Mouse (Mus musculus) neural tube, embryonic 15.5 days (tissue): ENCODE results near the gene Rps19bp1. TPM values are rescaled to one million over a fixed set of nuclear protein-coding genes. Genes with fewer than 3 reads are reported as not detected.
A peak's percentile ranks its signal among the peaks of the same experiment; 100 is the strongest.

Experiments
- ATAC-seq: fragments of 200-750 bp; cut with Nextera tagmentation; 2 replicates; pipeline ENCODE4 v1.8.0; 2017; ENCODE audit warnings: mild to moderate bottlenecking, moderate TSS enrichment, moderate library complexity; ENCODE audit not compliant: low FRiP score
- H3K27ac ChIP-seq: fragments of 300-500 bp; sonication (generic); replicated peaks from 2 replicates; pipeline ENCODE4 v1.5.1; 2015; ENCODE audit warnings: mild to moderate bottlenecking, inconsistent platforms
- H3K27me3 ChIP-seq: fragments of 300-500 bp; sonication (generic); replicated peaks from 2 replicates; pipeline ENCODE4 v1.6.1; 2015; ENCODE audit warnings: inconsistent platforms
- H3K36me3 ChIP-seq: fragments of 300-500 bp; sonication (generic); 2 replicates; pipeline ENCODE4 v1.6.1; 2015; ENCODE audit warnings: inconsistent platforms
- H3K4me1 ChIP-seq: fragments of 300-500 bp; sonication (generic); 2 replicates; pipeline ENCODE4 v1.6.1; 2015; ENCODE audit warnings: inconsistent platforms
- H3K4me2 ChIP-seq: fragments of 300-500 bp; sonication (generic); 2 replicates; pipeline ENCODE4 v1.6.1; 2015; ENCODE audit warnings: inconsistent platforms, mild to moderate bottlenecking, moderate library complexity
- H3K4me3 ChIP-seq: fragments of 300-500 bp; sonication (generic); replicated peaks from 2 replicates; pipeline ENCODE4 v1.5.1; 2015; ENCODE audit warnings: mild to moderate bottlenecking, inconsistent platforms
- H3K9ac ChIP-seq: fragments of 300-500 bp; sonication (generic); replicated peaks from 2 replicates; pipeline ENCODE4 v1.6.1; 2015; ENCODE audit warnings: mild to moderate bottlenecking, inconsistent platforms
- H3K9me3 ChIP-seq: fragments of 300-500 bp; sonication (generic); replicated peaks from 2 replicates; pipeline ENCODE4 v1.6.1; 2016; ENCODE audit warnings: inconsistent platforms
- WGBS: fragments of 180-500 bp; shearing (Covaris S2); methylation state at CpG from one replicate; pipeline ENCODE4 v1.1.7; 2015; ENCODE audit warnings: mixed read lengths; 5-methylcytosine and 5-hydroxymethylcytosine counted together
- polyA plus RNA-seq: library from polyadenylated mRNA; unstranded; fragments of >200 nt; fragmentation: Nextera tagmentation; extraction: Ambion mirVana; gene quantifications from 2 replicates; pipeline ENCODE4 v1.2.1, GENCODE M21; 2015

The Rps19bp1 gene
- polyA plus RNA-seq, 1 experiment from 2014 or later = 83.9 TPM

DNA sequence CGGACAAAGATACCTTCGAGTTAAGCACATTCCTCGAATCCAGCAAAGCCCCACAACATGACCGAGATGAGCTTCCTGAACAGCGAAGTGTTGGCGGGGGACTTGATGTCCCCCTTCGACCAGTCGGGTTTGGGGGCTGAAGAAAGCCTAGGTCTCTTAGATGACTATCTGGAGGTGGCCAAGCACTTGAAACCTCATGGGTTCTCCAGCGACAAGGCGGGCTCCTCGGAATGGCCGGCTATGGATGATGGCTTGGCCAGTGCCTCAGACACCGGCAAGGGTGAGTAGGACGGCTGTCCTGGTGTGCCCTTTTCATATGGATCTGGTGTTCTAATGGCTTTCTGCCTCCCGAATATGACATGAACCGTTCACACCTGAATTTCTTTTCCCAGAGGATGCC lies 7.9 kb downstream of the Rps19bp1 start:
- H3K27ac ChIP-seq = peak overlapping the region; percentile 100
- H3K36me3 ChIP-seq = peaks cover 42% of the 10 kb centered on the region
- H3K9ac ChIP-seq = peak overlapping the region; percentile 100
- no peaks in the 10 kb centered on the region for H3K9me3 ChIP-seq
- no peaks in the 10 kb centered on the region for H3K27me3 ChIP-seq
- H3K4me1 ChIP-seq = peaks cover 50% of the 10 kb centered on the region
- WGBS = 9% methylated on average over 16 of the region's 16 CpGs
- H3K4me3 ChIP-seq = peak overlapping the region; percentile 100
- ATAC-seq = no peak
- peak overlapping the region; percentile 97 for H3K4me2 ChIP-seq

DNA sequence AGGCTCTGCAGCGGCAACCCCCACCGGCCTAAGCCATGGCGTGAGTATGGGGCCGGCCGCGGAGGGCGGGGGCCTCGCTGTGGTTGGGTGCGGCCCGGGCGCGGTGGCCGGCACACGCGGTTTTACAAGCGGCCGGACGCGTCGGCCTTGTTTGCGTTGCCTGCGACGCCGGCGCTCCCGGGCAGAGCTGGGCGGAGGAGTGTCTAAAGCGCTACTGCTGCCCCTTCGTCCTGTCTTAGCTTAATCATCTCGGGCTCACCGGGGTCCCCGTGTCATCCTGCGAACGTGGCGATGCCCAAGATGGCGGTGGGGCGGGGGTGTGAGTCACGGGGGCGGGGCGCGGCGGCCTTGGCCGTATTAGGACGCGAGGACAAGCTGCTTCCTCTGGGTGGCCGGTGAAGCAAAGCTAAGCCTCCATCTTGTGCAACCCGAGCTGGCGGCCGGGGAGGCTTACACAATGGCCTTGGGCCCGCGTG lies 8.4 kb downstream of the Rps19bp1 start:
- Histone ChIP-seq H3K4me3 (peak overlapping the region; percentile 100), H3K4me2 (peak overlapping the region; percentile 97), H3K36me3 (peaks cover 42% of the 10 kb centered on the region), H3K27me3 (no peaks in the 10 kb centered on the region), H3K9ac (peak overlapping the region; percentile 100), H3K27ac (peak overlapping the region; percentile 100), H3K4me1 (peaks cover 48% of the 10 kb centered on the region), H3K9me3 (no peaks in the 10 kb centered on the region)
- ATAC-seq = peak; percentile 48
- under 1% methylated on average over 51 of the region's 51 CpGs for WGBS

GRCm38 (mm10) chr15:80254847-80255645 lies 9.1 kb downstream of the Rps19bp1 start, which contains the start of gene Atf4:
Atf4 (plus strand) TSS chr15:80255184.
- WGBS = under 1% methylated on average over 62 of the region's 62 CpGs
- ATAC-seq = peak; percentile 96
- Histone ChIP-seq H3K27me3 (no peaks in the 10 kb centered on the region), H3K9ac (peak within 1 kb of the TSS; percentile 100), H3K4me3 (peak within 1 kb of the TSS; percentile 100), H3K4me1 (peaks cover 42% of the 10 kb centered on the region), H3K27ac (peak within 1 kb of the TSS; percentile 100), H3K4me2 (peak within 1 kb of the TSS; percentile 97), H3K36me3 (peaks cover 44% of the 10 kb centered on the region), H3K9me3 (no peaks in the 10 kb centered on the region)

DNA sequence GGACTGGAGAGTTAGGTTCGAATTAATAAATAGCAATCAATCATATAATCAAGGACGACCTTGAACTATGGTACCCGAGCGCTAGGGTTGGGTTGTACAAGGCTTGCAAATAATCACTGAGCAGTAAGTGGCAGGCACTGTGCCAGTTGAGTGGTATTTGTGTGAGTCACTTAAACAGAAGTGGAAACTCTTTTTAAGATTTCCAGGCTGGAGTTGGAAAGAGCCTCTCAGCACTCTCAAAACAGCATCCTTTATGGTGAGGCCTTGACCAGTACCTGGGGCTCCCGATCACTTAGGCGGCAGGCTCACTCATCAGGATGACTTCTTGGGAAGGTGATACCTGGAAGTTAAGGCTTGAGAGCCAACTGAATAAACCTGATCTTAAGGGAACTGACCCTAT lies 9.9 kb downstream of the Rps19bp1 start:
- H3K36me3 ChIP-seq = peaks cover 46% of the 10 kb centered on the region
- no peak for ATAC-seq
- H3K27me3 ChIP-seq = no peaks in the 10 kb centered on the region
- H3K9me3 ChIP-seq = no peaks in the 10 kb centered on the region
- peak overlapping the region; percentile 97 for H3K4me2 ChIP-seq
- H3K27ac ChIP-seq = peak overlapping the region; percentile 100
- WGBS = 43% methylated on average over 6 of the region's 6 CpGs
- H3K9ac ChIP-seq = peak overlapping the region; percentile 76
- H3K4me1 ChIP-seq = peaks cover 42% of the 10 kb centered on the region
- peak overlapping the region; percentile 100 for H3K4me3 ChIP-seq

GRCm38 (mm10) chr15:80253530-80253929 lies 10.6 kb downstream of the Rps19bp1 start:
- H3K9ac ChIP-seq = no peak overlapping the region
- peak overlapping the region; percentile 100 for H3K27ac ChIP-seq
- ATAC-seq = no peak
- H3K9me3 ChIP-seq = no peaks in the 10 kb centered on the region
- no peak overlapping the region for H3K4me2 ChIP-seq
- WGBS = 37% methylated on average over 2 of the region's 2 CpGs
- H3K36me3 ChIP-seq = peaks cover 52% of the 10 kb centered on the region
- H3K27me3 ChIP-seq = no peaks in the 10 kb centered on the region
- no peak overlapping the region for H3K4me3 ChIP-seq
- peaks cover 36% of the 10 kb centered on the region for H3K4me1 ChIP-seq

DNA sequence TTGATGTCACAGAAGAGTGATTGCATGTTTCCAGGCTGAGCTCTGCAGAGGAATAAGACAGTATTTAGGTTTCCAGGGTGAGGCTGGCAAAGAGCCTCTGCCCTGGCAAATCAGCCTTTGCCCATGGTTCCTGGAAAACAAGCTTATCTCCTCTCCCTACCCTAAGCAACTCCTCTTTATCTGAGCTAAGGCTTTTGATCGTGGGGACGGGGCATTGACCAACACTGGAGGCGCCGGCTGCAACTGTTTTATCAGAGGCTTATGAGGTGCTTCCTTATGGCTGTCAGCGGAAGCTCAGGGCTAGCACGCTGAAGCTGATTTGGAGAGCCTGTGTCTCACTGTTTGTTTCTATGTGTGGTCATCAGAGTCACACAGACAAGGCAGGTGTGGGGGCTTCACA lies 13.5 kb downstream of the Rps19bp1 start:
- Histone ChIP-seq H3K27me3 (no peaks in the 10 kb centered on the region), H3K36me3 (peaks cover 59% of the 10 kb centered on the region), H3K4me1 (peaks cover 13% of the 10 kb centered on the region), H3K4me2 (no peak overlapping the region), H3K9me3 (no peaks in the 10 kb centered on the region), H3K27ac (no peak overlapping the region), H3K4me3 (no peak overlapping the region), H3K9ac (no peak overlapping the region)
- 96% methylated on average over 6 of the region's 6 CpGs for WGBS
- ATAC-seq = no peak

- H3K4me3 ChIP-seq = no peak overlapping the region
- peaks cover 65% of the 10 kb centered on the region for H3K36me3 ChIP-seq
- H3K4me1 ChIP-seq = peaks cover 13% of the 10 kb centered on the region
- no peak overlapping the region for H3K9ac ChIP-seq
- no peak for ATAC-seq
- no peak overlapping the region for H3K27ac ChIP-seq
- no peaks in the 10 kb centered on the region for H3K27me3 ChIP-seq
- no peaks in the 10 kb centered on the region for H3K9me3 ChIP-seq
- H3K4me2 ChIP-seq = no peak overlapping the region
- WGBS = 96% methylated on average over 10 of the region's 10 CpGs
Observed at GRCm38 (mm10) chr15:80249672-80250071, 14.4 kb downstream of the Rps19bp1 start.

GRCm38 (mm10) chr15:80248596-80248995 lies 15.5 kb downstream of the Rps19bp1 start:
- ATAC-seq = no peak
- Histone ChIP-seq H3K4me2 (no peak overlapping the region), H3K9me3 (no peaks in the 10 kb centered on the region), H3K36me3 (peaks cover 71% of the 10 kb centered on the region), H3K4me1 (peaks cover 2% of the 10 kb centered on the region), H3K27ac (no peak overlapping the region), H3K4me3 (no peak overlapping the region), H3K27me3 (no peaks in the 10 kb centered on the region), H3K9ac (no peak overlapping the region)
- WGBS = 100% methylated on average over 1 of the region's 1 CpGs

DNA sequence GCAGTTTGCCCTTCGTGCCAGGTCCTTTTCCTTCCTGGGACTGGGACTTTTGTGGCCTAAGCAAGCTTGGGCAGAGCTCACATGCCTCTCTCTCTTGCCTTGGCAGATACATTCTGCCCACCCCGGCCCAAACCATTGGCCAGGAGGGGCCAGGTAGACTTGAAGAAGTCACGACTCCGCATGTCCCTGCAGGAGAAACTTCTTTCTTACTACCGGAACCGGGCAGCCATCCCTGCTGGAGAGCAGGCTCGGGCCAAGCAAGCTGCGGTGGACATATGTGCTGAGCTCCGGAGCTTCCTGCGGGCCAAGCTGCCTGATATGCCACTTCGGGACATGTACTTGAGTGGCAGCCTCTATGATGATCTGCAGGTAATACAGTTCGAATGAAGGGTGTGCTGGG lies 16.0 kb downstream of the Rps19bp1 start:
- no peak overlapping the region for H3K9ac ChIP-seq
- no peak overlapping the region for H3K27ac ChIP-seq
- H3K36me3 ChIP-seq = peaks cover 76% of the 10 kb centered on the region
- no peaks in the 10 kb centered on the region for H3K9me3 ChIP-seq
- no peak overlapping the region for H3K4me2 ChIP-seq
- WGBS = 95% methylated on average over 12 of the region's 12 CpGs
- H3K4me3 ChIP-seq = no peak overlapping the region
- H3K4me1 ChIP-seq = no peaks in the 10 kb centered on the region
- no peaks in the 10 kb centered on the region for H3K27me3 ChIP-seq
- ATAC-seq = no peak

- WGBS = 97% methylated on average over 9 of the region's 9 CpGs
- H3K27me3 ChIP-seq = no peaks in the 10 kb centered on the region
- peak within 1 kb of the TSS; percentile 94 for H3K4me3 ChIP-seq
- no peaks in the 10 kb centered on the region for H3K9me3 ChIP-seq
- no peak within 1 kb of the TSS for H3K27ac ChIP-seq
- peak within 1 kb of the TSS; percentile 67 for H3K4me2 ChIP-seq
- H3K9ac ChIP-seq = peak within 1 kb of the TSS; percentile 86
- ATAC-seq = no peak
- peaks cover 30% of the 10 kb centered on the region for H3K4me1 ChIP-seq
- H3K36me3 ChIP-seq = peaks cover 39% of the 10 kb centered on the region
Observed at GRCm38 (mm10) chr15:80235535-80235934, 28.6 kb downstream of the Rps19bp1 start, which contains the start of gene AC140267.1. AC140267.1 (plus strand) TSS chr15:80235835.

GRCm38 (mm10) chr15:80233733-80234509 lies 30.2 kb downstream of the Rps19bp1 start, which contains the start of gene Mief1:
Mief1 (plus strand) TSS chr15:80234018.
- peak within 1 kb of the TSS; percentile 67 for H3K4me2 ChIP-seq
- H3K27ac ChIP-seq = peak within 1 kb of the TSS; percentile 88
- peaks cover 30% of the 10 kb centered on the region for H3K4me1 ChIP-seq
- no peaks in the 10 kb centered on the region for H3K9me3 ChIP-seq
- H3K9ac ChIP-seq = peak within 1 kb of the TSS; percentile 86
- H3K36me3 ChIP-seq = peaks cover 31% of the 10 kb centered on the region
- WGBS = under 1% methylated on average over 60 of the region's 67 CpGs
- H3K27me3 ChIP-seq = no peaks in the 10 kb centered on the region
- peak; percentile 97 for ATAC-seq
- peak within 1 kb of the TSS; percentile 94 for H3K4me3 ChIP-seq
